Mouse (Mus musculus) heart, postnatal 0 days (tissue): ENCODE measurements around the gene Cacnb1. TPM values are rescaled to one million over a fixed set of nuclear protein-coding genes. Genes with fewer than 3 reads are reported as not detected.
A peak's percentile ranks its signal among the peaks of the same experiment; 100 is the strongest.

Experiments
- ATAC-seq: fragments of 200-750 bp; cut with Nextera tagmentation; 2 replicates; pipeline ENCODE4 v1.8.0; 2017; ENCODE audit warnings: low read depth, moderate number of reproducible peaks, moderate library complexity; ENCODE audit not compliant: insufficient read depth
- DNase-seq: peaks from one replicate; pipeline ENCODE4 v3.0.0-alpha.2; 2016; ENCODE audit warnings: low spot score
- H3K27ac ChIP-seq: fragments of 300-500 bp; sonication (generic); 2 replicates; pipeline ENCODE4 v1.5.1; 2014; ENCODE audit warnings: low read depth, mild to moderate bottlenecking
- H3K27me3 ChIP-seq: fragments of 300-500 bp; sonication (generic); 2 replicates; pipeline ENCODE4 v1.6.1; 2014; ENCODE audit warnings: low read length, mixed read lengths; ENCODE audit not compliant: control insufficient read depth, insufficient read depth
- H3K36me3 ChIP-seq: fragments of 300-500 bp; sonication (generic); replicated peaks from 2 replicates; pipeline ENCODE4 v1.6.1; 2014; ENCODE audit warnings: low read length, mixed read lengths; ENCODE audit not compliant: control insufficient read depth, insufficient read depth
- H3K4me1 ChIP-seq: fragments of 300-500 bp; sonication (generic); 2 replicates; pipeline ENCODE4 v1.6.1; 2014; ENCODE audit warnings: antibody characterized with exemption; ENCODE audit not compliant: control insufficient read depth, insufficient read depth
- H3K4me2 ChIP-seq: fragments of 300-500 bp; sonication (generic); 2 replicates; pipeline ENCODE4 v1.6.1; 2014; ENCODE audit warnings: low read depth, mild to moderate bottlenecking, low read length, moderate library complexity
- H3K4me3 ChIP-seq: fragments of 300-500 bp; sonication (generic); 2 replicates; pipeline ENCODE4 v1.5.1; 2014; ENCODE audit warnings: low read depth, low read length
- H3K9ac ChIP-seq: fragments of 300-500 bp; sonication (generic); replicated peaks from 2 replicates; pipeline ENCODE4 v1.6.1; 2014; ENCODE audit warnings: low read depth, low read length, mixed read lengths
- H3K9me3 ChIP-seq: fragments of 300-500 bp; sonication (generic); replicated peaks from 2 replicates; pipeline ENCODE4 v1.6.1; 2016; ENCODE audit warnings: low read length; ENCODE audit not compliant: control insufficient read depth
- CTCF ChIP-seq: IDR thresholded peaks from 2 replicates; pipeline ENCODE4 v1.5.1; 2016; ENCODE audit warnings: antibody characterized with exemption, control low read depth, low read depth
- EP300 ChIP-seq: IDR thresholded peaks from 2 replicates; pipeline ENCODE4 v1.6.1; 2016; ENCODE audit warnings: antibody characterized with exemption, low read depth
- WGBS: fragments of 180-500 bp; shearing (Covaris S2); extraction: QIAGEN DNeasy Blood & Tissue Kit; methylation state at CpG from one replicate; pipeline ENCODE4 v1.1.7; 2014; 5-methylcytosine and 5-hydroxymethylcytosine counted together
- polyA plus RNA-seq: library from polyadenylated mRNA; unstranded; fragments of >200 nt; fragmentation: Nextera tagmentation; extraction: Ambion mirVana; gene quantifications from 2 replicates; pipeline ENCODE4 v1.2.1, GENCODE M21; 2015
- total RNA-seq: library from RNA; depleted of rRNA; stranded (reverse); fragments of >200 nt; gene quantifications from 2 replicates; pipeline ENCODE4 v1.2.3, GENCODE M21; 2014; ENCODE audit warnings: low replicate concordance

The Cacnb1 gene
- total and polyA plus RNA-seq, 2 experiments from 2014 or later: 5.2 to 5.5 TPM

GRCm38 (mm10) chr11:97972434-97972833 lies 50.4 kb downstream of the Cacnb1 start:
- no peak overlapping the region for H3K4me3 ChIP-seq
- no peak overlapping the region for H3K27ac ChIP-seq
- no peak overlapping the region for H3K4me2 ChIP-seq
- H3K27me3 ChIP-seq: no peaks in the 10 kb centered on the region
- no peak for DNase-seq
- TF ChIP-seq EP300: no peak
- no peak for TF ChIP-seq CTCF
- ATAC-seq: no peak
- WGBS: 63% methylated on average over 2 of the region's 2 CpGs
- H3K9me3 ChIP-seq: no peaks in the 10 kb centered on the region
- H3K36me3 ChIP-seq: no peaks in the 10 kb centered on the region
- peaks cover 10% of the 10 kb centered on the region for H3K4me1 ChIP-seq
- no peak overlapping the region for H3K9ac ChIP-seq

GRCm38 (mm10) chr11:97971232-97971631 lies 51.6 kb downstream of the Cacnb1 start:
- H3K9me3 ChIP-seq: no peaks in the 10 kb centered on the region
- peak overlapping the region; percentile 36 for H3K4me2 ChIP-seq
- H3K4me3 ChIP-seq: no peak overlapping the region
- no peak for TF ChIP-seq EP300
- no peak for TF ChIP-seq CTCF
- peak; percentile 84 for ATAC-seq
- peaks cover 10% of the 10 kb centered on the region for H3K4me1 ChIP-seq
- no peak overlapping the region for H3K27ac ChIP-seq
- H3K9ac ChIP-seq: no peak overlapping the region
- WGBS: 4% methylated on average over 7 of the region's 7 CpGs
- no peaks in the 10 kb centered on the region for H3K27me3 ChIP-seq
- DNase-seq: peak; percentile 91
- H3K36me3 ChIP-seq: no peaks in the 10 kb centered on the region

GRCm38 (mm10) chr11:97970771-97971170 lies 52.1 kb downstream of the Cacnb1 start:
- 0 out of 2 replicates have a peak, but pooled peaks have one; percentile 5 for ATAC-seq
- H3K4me2 ChIP-seq: peak overlapping the region; percentile 36

DNA sequence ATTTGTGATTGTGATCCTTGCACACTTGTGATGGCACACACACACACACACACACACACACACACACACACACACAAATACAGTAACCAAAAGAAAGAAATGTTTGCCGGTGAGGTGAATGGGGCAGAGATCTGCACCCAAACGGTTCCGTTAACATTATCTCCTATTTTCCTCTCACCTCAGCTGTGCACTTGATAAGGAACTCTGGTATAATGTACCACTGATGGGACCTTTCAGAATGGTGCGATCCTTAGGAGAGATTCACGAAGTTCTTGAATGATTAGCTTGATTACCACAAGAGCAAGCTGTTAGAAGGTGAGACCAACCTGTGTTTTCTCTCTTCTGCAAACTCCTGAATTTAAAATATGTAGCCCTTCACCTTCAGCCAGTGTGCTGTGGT lies 54.4 kb downstream of the Cacnb1 start:
- Histone ChIP-seq H3K4me3 (no peak overlapping the region), H3K4me1 (peaks cover 10% of the 10 kb centered on the region), H3K4me2 (no peak overlapping the region), H3K9me3 (no peaks in the 10 kb centered on the region), H3K9ac (no peak overlapping the region), H3K36me3 (no peaks in the 10 kb centered on the region), H3K27me3 (no peaks in the 10 kb centered on the region), H3K27ac (no peak overlapping the region)
- 48% methylated on average over 5 of the region's 5 CpGs for WGBS
- DNase-seq (no peak), ATAC-seq (no peak)
- TF ChIP-seq CTCF (no peak), EP300 (no peak)

More at GRCm38 (mm10) chr11:97970771-97971170, 52.1 kb downstream of the Cacnb1 start:
- 53% methylated on average over 7 of the region's 7 CpGs for WGBS
- no peak for DNase-seq
- no peaks in the 10 kb centered on the region for H3K27me3 ChIP-seq
- H3K4me1 ChIP-seq: peaks cover 10% of the 10 kb centered on the region
- no peaks in the 10 kb centered on the region for H3K36me3 ChIP-seq
- H3K9ac ChIP-seq: no peak overlapping the region
- H3K9me3 ChIP-seq: no peaks in the 10 kb centered on the region
- no peak overlapping the region for H3K27ac ChIP-seq
- TF ChIP-seq EP300 (no peak), CTCF (no peak)
- H3K4me3 ChIP-seq: no peak overlapping the region

DNA sequence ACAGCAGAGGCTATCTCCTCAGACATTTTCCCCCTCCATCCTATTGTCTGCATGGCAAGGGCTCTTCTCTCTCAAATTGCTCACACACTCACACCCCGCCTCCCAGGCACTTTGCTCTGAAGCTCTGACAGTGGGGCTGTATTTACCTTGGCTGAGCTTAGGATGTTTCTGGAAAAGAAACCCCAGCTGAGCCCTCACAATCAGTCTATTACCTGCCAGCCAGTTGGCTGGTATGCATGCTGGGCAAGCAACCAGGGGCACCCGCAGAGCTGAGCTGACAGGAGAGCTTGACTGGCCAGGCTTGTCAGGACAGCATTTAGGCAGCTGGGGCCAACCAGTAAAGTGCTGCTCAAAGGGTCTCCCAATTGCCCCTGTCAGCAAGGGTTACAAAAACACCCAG lies 55.7 kb downstream of the Cacnb1 start:
- Histone ChIP-seq H3K9ac (no peak overlapping the region), H3K4me2 (no peak overlapping the region), H3K27ac (no peak overlapping the region), H3K27me3 (no peaks in the 10 kb centered on the region), H3K9me3 (no peaks in the 10 kb centered on the region), H3K36me3 (no peaks in the 10 kb centered on the region), H3K4me3 (no peak overlapping the region), H3K4me1 (peaks cover 10% of the 10 kb centered on the region)
- 35% methylated on average over 2 of the region's 2 CpGs for WGBS
- DNase-seq: peak; percentile 27
- TF ChIP-seq EP300 (no peak), CTCF (no peak)
- ATAC-seq: no peak

DNA sequence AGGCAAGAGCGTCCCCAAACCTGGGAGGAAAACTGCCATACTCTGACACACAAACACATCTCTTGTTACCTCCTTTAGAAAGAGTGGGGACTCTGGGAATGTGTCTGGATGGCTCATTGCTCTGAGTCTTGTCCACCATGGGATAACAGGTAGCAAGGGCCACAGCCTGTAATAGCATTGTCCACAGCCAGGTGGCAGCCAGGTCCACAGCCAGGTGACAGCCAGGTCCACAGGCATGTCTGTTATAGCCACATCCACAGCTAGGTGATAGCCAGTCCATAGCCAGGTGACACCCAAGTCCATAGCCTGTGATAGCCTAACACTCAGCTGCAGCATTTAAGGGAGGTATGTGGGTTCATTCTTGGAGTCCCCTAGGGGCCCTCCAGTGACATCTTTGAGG lies 61.9 kb downstream of the Cacnb1 start:
- no peaks in the 10 kb centered on the region for H3K4me1 ChIP-seq
- no peaks in the 10 kb centered on the region for H3K36me3 ChIP-seq
- WGBS: 95% methylated on average over 1 of the region's 1 CpGs
- H3K27ac ChIP-seq: no peak overlapping the region
- DNase-seq: no peak
- no peak overlapping the region for H3K4me3 ChIP-seq
- no peaks in the 10 kb centered on the region for H3K9me3 ChIP-seq
- ATAC-seq: no peak
- H3K27me3 ChIP-seq: no peaks in the 10 kb centered on the region
- no peak overlapping the region for H3K9ac ChIP-seq
- TF ChIP-seq EP300 (no peak), CTCF (peak; percentile 35)
- no peak overlapping the region for H3K4me2 ChIP-seq
